Mouse (Mus musculus) ZHBTc4 (cell line): ENCODE measurements around the gene Zfp652.
A peak's percentile ranks its signal among the peaks of the same experiment; 100 is the strongest.

Experiments
- DNase-seq: peaks from one replicate; pipeline ENCODE4 v3.0.0-alpha.2; 2011; ENCODE audit warnings: low read depth, low spot score

The Zfp652 gene

GRCm38 (mm10) chr11:95712563-95713224 lies at the start of gene Zfp652:
Gene Zfp652, plus strand, starts transcription at chr11:95712673.
- DNase-seq: peak; percentile 98

DNA sequence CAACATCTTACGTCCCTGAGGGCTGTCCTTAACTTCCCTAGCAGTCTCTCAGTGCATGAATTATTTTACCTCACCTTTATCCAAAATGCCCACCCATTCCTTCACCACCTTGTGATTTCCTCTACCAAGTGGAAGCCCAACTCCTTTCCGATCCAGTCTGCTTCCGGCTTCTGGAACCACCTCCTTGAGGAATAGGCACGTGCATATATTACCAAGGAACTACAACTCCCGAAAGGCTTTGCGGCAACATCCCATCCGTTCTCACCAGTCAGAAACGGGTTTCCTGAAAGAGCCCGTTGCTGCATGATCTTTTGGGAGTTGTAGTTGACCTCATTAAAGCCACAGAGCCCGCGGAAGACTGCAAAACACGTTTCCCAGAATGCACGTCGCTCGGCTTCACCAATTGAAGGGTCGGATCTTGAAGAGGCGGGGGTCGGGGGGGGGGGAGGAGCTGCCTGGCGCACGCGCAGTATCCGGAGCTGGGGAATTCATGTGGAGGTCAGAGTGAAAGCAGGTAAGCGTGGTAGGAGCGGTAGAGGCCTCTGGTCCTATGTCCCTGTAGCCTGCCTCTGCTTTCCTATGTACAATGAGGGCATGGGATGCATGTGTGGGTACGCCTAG lies 45.8 kb upstream of the Zfp652 start, which contains the start of gene Phb:
Gene Phb, plus strand, starts transcription at position 429 of the 621 bp plus-strand sequence.
- DNase-seq: peak; percentile 99

GRCm38 (mm10) chr11:95667177-95667576 lies 45.3 kb upstream of the Zfp652 start:
- peak; percentile 54 for DNase-seq

DNA sequence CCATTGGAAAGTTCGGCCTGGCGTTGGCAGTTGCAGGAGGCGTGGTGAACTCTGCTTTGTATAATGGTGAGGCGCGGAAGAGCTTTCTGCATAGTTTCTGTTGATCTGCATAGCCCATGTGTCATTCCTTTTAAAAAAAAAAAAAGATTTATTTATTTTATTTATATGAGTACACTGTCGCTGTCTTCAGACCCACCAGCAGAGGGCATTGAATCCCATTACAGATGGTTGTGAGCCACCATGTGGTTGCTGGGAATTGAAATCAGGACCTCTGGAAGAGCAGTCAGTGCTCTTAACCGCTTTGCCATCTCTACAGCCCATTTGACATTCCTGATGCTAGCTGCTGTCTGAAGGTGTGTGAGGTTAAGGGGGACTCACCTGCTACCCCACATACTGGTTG lies 44.4 kb upstream of the Zfp652 start:
- DNase-seq: peak; percentile 54

DNA sequence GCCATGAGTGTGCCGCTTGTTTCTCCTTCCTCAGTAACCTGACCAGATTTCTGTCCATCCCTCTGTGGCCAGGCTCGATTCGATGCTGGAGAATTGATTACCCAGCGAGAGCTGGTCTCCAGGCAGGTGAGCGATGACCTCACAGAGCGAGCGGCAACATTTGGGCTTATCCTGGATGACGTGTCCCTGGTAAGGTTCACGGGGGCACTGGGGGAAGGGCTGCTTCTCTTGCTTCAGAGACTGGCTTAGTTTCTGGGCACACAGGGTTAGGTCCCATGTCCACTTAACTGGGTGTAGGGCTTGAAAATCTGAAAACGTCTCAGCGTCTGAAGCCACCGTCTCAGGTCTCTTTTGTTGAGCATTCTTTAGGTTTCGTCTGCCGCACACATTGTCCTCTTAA lies 37.0 kb upstream of the Zfp652 start:
- no peak for DNase-seq

- DNase-seq: peak; percentile 90
Observed at GRCm38 (mm10) chr11:95676307-95676706, 36.2 kb upstream of the Zfp652 start.

DNA sequence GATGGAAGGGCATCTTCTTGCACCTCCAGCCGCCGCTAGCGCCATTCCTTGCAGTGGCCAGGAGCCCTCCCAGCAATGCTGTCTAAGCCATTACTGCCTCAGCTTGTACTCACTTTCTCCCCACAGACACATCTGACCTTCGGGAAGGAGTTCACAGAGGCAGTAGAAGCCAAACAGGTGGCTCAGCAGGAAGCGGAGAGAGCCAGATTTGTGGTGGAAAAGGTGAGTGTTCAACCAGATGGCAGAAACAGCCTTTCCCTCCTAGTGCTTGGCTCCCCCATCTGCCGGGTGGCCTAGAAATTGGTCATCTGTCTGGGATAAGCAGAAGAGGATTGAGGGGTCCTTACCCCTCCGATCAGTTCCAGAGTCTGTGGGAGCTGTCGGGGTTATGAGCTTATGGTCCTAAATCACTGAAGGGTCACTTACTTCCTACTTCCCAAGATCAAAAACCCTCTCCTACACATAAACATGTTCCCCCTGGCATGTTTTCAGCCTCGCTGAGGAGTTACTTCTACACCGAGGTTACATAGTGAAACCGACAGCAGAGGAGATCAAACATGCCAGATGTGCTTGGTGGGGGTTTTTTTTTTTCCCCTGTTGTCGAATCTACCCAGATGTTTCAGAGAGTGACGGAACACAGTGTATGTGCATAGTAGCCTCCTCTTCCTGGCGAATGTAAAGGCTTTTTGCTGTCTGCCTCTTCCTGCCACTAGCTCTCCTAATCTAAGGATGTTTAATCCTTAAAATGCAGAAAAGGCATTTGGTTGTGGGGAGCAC lies 34.4 kb upstream of the Zfp652 start:
- no peak for DNase-seq

- DNase-seq: no peak
Observed at GRCm38 (mm10) chr11:95681995-95682601, 30.4 kb upstream of the Zfp652 start.

DNA sequence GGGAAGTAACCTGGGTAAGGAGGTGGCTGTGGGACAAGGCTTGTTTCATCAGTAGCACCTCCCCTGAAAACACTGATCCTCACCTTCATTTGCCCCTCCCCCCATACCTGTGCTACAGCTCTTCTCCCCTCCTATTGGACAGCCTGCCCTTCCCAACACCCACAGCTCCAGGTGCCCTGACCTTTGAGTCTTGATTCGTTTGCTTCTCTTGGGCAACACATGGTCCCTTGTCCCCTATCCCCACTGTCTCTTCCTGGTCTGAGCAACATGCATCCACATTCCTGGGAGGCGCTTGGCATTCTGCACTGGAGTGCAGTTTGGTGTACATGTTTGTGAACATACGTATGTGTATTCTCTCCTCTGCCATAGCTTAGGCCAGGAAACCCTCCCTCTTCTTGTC lies 29.5 kb upstream of the Zfp652 start:
- no peak for DNase-seq

- DNase-seq: peak; percentile 84
Observed at GRCm38 (mm10) chr11:95686031-95686430, 26.4 kb upstream of the Zfp652 start.

- no peak for DNase-seq
Observed at GRCm38 (mm10) chr11:95687084-95687656, 25.3 kb upstream of the Zfp652 start.

- DNase-seq: no peak
Observed at GRCm38 (mm10) chr11:95688515-95688914, 24.0 kb upstream of the Zfp652 start.

DNA sequence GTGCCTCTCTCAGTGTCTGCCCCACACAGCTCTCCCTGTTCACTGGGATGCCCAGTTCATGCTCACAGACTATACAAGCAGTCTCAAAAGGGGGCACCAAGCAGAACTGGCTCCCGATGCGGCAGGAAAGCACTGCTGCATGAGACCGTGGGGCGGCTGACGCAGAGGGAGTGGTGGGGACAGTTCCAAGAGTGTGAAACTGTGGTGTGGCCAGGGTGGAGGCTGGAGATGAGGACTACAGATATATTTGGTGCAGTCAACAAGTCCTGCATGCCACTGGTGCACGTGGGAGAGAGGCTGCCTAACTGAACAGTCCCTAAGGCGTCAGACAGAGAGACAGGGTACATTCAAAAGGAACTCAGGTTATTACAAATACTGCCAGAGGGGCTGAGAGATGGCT lies 23.5 kb upstream of the Zfp652 start:
- no peak for DNase-seq

DNA sequence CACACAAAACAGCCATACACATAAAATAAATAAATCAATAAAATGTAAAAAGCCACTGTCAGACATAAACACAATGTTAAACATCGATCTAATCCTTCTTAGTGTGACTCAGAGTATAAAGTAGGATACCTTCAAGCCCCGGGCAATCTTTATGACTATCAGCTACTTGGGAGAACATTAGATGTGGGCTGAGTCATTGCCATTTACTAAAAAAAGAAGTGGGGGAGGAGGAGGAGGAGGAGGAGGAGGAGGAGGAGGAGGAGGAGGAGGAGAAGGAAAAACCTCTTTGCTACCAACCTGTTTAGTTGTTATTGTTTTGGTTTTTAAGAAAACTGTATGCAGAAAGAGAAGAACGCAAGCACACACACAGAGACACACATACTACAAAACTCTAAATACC lies 22.9 kb upstream of the Zfp652 start:
- DNase-seq: no peak

DNA sequence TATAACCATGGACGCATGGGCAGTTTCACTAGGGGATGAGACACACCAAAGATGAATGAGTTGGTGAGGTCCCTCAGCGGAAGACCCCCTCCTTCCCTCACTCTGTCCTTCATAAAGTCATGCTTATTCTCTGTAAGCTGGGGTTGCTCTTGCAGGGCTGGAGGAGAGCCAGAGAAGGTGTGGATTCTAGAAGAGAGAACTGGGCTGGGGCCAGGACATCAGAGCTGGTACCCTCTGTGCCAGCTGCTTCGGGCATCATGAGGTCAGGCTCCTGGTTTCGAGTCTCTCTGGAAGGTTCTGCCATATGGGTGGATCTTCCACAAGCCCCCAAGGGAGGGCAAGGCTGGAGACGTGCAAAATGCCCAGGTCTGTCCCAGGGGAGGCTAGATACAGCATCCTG lies 13.9 kb upstream of the Zfp652 start:
- no peak for DNase-seq

DNA sequence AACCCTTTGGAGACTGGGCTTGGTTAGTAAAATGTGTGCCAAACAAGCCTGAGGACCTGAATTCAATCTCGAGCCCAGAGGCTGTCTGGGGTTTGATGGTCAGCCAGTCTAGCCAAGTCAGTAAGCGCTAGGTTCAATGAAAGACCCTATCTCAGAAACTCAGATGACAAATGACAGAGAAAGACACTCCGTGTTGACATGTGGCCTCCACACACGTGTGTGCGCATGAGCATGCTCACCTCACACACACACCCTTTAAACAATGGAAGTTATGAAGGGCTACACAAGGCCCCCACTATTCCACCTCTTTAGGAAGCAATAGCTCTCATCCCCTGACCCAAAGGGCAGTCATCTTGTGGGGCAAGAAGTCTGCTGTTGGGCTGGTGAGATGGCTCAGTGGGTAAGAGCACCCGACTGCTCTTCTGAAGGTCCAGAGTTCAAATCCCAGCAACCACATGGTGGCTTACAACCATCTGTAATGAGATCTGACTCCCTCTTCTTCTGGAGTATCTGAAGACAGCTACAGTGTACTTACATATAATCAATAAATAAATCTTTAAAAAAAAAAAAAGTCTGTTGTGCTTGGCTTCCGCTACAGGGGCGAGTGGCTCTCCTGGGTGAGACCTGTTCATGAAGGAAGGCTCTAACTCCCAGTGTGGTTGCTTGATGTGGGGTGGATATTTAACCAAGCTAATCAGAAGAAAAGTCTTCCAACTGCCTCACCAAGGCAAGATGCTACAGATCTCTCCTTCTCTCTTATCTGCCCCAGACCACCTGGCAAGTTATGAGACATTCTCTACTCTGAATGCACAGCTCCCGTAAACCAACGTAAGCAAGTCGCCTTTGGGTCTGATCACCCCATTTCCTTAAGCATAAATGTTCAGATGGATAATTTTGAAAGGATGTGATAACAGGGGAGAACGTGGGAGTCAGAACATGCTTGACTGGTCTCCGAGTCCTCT lies 11.4 kb upstream of the Zfp652 start:
- DNase-seq: no peak

DNA sequence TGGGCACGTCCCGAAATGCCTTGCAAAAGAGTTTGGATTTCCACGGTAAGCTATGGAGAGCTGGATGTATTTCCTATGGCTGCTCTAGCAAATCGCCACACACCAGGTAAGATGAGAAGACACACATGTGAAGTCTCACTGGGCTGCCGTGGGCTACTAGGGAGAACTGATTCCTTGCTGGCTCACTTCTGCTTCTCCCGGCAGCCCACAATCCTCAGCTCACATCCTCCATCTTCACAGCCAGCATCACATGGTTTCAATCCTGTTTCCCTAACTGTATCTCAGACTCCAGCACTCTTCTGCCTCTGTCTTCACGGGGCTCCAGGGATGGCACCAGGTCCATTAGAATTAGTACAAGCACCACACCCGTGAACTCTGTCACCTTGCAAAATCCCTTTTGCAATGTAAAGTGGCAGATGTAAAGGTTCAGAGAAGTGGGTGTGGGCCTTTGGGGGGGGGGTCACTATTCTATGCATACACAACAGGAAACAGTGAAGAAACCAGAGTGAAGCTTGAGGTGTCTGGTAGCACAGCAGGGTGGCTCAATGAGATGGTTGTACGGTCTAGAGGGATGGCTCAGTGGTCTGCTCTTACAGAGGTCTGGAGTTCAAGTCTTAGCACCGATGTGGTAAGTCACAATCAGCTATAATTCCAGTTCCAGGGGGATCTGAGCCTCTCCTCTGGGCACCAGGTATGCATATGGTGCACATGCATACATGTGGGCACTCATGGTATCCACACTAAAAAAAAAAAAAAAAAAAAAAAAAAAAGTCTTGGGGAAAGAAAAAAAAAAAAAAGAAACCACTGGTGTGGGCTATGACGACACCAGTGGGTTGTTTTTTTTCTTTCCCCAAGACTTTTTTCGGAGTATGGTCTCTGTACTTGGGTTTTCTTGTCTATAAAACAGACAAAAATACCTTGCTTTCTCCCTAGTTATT lies 8.2 kb upstream of the Zfp652 start:
- peak; percentile 79 for DNase-seq

DNA sequence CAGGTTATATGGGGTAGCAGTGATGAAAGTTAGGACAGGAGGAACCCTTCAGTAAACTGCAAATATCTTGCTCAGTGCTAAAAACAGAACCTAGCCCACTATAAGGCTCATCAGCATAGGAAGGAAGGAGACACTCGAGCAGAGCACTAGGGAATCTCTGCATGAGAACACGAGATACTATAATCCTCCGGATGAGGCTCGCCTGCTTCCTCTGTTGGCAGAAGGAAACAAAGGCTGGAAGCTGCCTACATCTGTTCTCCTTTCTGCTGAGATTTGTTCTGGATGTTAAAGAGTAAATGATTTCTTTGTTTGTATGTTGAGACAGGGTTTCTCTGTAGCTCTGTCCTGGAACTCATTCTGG lies 7.5 kb upstream of the Zfp652 start:
- DNase-seq: no peak

- DNase-seq: no peak
Observed at GRCm38 (mm10) chr11:95709534-95710040, 2.9 kb upstream of the Zfp652 start.
